Mouse (Mus musculus) T-helper 17 cell (primary cell): ENCODE data around the gene Wee1.

Source experiments
- in situ Hi-C, 2 experiments: fragments of 300-600 bp; cut with MboI, MseI; formaldehyde crosslinking; loops; 1 replicate in 1 of 2; 2 replicates in 1 of 2; pipeline ENCODE4 v1.15.1; 2025; ENCODE audit warnings: high pct_unique_total_duplicates in 2 of 2

Wee1 gene

GRCm38 (mm10) chr7:110122565-110123422, 948 bp downstream of the Wee1 start:
- in situ Hi-C loops, result no loop called here

GRCm38 (mm10) chr7:110123844-110124555, 2.2 kb downstream of the Wee1 start:
- in situ Hi-C loops, result no loop called here

GRCm38 (mm10) chr7:110128566-110128965, 6.7 kb downstream of the Wee1 start:
- in situ Hi-C loops, result no loop called here

- in situ Hi-C loops, result loop anchor here in 1 of 2 experiments (10.0 kb wide), 1 partner anchor 363 kb away; no protein-coding TSS in a partner anchor
These were observed 10.4 kb downstream of the Wee1 start for GRCm38 (mm10) chr7:110132272-110132671.

- in situ Hi-C loops, result loop anchor here in 1 of 2 experiments (10.0 kb wide), 1 partner anchor 361 kb away; no protein-coding TSS in a partner anchor
These were observed 12.1 kb downstream of the Wee1 start for GRCm38 (mm10) chr7:110133988-110134387.

DNA sequence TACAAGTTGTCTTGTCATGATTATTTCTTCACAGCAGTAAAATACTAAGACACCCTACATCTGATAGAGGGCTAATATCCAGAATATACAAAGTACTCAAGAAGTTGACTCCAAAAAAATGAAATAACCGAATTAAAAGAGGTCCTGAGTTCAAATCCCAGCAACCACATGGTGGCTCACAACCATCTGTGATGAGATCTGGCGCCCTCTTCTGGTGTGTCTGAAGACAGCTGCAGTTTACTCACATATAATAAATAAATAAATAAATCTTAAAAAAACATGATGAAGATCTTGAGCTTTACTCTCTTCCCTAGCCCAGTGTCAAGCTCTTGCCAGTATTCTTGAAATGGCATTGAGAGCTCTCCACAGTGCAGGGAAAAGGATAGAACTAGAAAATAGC, 16.7 kb downstream of the Wee1 start:
- in situ Hi-C loops, result loop anchor here in 1 of 2 experiments (10.0 kb wide), 1 partner anchor 356 kb away; no protein-coding TSS in a partner anchor

DNA sequence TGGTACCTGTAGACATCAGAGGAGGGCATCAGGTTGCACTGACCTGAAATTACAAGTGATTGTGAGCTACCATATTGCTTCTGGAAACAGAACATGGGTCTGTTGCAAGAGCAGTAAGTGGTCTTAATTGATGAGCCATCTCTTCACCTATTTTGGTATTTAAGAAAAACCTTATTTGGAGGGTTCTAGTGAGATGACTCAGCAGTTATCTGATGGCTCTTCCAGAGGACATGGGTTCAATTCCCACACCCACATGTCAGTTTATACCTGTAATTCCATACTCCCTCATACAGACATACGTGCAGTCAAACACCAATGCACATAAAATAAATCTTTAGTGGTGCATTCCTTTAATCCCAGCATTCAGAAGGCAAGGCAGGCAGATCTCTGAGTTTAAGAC, 22.0 kb downstream of the Wee1 start:
- in situ Hi-C loops, result no loop called here

DNA sequence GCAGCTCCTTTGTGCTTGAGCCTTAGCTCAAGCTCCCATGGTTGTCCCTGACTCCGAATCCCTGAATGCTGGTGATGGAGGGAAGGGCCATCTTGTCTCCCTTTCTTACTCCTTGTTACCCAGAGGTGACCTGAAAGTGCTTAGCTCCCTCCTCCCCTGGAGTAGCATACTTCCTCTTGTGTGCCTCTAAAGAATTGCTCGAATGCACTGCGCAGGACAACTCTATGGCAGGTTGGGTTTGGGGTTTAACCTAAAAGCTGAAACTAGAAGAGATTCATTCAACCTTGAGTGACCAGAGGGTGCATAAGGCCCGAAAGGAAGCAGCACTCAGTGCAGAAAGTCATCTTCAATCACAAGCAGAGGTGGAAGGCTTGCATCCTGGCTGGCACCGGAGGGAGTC, 31.0 kb downstream of the Wee1 start:
- in situ Hi-C loops, result no loop called here

DNA sequence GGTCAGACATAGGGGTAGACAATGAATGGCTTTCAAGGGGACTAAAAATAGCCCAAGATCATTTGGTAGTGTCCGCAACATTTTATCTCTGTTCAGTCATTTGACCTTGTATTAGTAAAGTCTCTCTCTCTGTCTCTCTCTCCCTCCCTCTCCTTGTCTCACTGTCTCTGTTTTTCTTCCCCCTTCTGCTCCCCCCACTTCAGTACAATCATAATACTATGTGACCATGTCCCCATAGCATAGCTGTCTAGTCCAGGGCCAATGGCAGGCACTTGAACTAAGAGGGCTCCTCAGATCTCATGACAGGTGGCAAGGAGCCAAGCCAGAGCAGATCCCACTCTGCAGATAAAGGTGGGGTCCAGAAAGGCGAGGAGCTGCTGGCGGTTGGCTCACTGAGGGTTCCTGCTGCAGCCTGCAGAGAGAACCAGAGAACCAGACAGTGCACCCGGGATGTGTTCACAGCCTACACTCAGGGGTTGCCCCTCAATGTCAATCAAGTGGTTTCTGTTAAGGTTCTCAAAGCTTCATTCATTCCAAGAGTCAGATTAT, 34.9 kb downstream of the Wee1 start:
- in situ Hi-C loops, result loop anchor here in 1 of 2 experiments (5.0 kb wide), 1 partner anchor 471 kb away; the partner anchor contains the start of gene Adm

- in situ Hi-C loops, result loop anchor here in 1 of 2 experiments (5.0 kb wide), 1 partner anchor 470 kb away; the partner anchor contains the start of gene Adm
These were observed 35.5 kb downstream of the Wee1 start for GRCm38 (mm10) chr7:110157261-110157910.

- in situ Hi-C loops, result loop anchor here in 1 of 2 experiments (5.0 kb wide), 1 partner anchor 469 kb away; the partner anchor contains the start of gene Adm
These were observed 36.2 kb downstream of the Wee1 start for GRCm38 (mm10) chr7:110158073-110158472.

DNA sequence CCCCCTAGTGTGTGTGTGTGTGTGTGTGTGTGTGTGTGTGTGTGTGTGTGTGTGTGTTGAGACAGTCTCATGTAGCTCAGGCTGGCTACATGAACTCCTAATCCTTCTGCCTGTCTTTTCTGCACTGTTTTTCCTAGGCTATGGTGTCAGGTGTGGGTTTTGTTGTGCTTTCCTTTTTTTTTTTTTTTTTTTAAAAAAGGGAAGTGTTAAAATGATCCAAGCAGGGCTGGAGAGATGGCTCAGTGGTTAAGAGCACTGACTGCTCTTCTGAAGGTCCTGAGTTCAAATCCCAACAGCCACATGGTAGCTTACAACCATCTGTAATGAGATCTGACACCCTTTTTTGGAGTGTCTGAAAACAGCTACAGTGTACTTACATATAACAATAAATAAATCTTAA, 38.3 kb downstream of the Wee1 start:
- in situ Hi-C loops, result loop anchor here (10.0 kb wide), 2 partner anchors 275 to 465 kb away; partner anchors contain the start of gene Adm (in 1 of the 2)

DNA sequence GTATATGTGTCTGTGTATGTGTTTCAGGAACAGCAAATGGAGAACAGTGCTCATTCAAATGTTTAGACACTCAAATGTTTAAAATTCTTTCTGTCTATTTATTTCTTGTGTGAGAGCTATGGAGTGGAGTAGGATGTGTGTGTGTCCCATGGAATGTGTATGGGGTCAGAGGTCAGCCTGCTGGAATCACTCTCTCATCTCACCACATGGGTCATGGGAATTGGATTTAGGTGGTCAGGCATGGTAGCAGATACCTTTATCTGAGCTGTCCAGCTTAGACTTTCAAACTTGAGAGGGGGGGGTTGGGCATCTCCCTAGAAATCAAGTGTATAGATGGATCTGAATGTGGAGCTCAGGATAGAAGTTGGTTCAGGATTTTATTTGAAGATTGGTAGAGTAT, 38.8 kb downstream of the Wee1 start:
- in situ Hi-C loops, result loop anchor here (10.0 kb wide), 2 partner anchors 274 to 464 kb away; partner anchors contain the start of gene Adm (in 1 of the 2)

GRCm38 (mm10) chr7:110163024-110163423, 41.2 kb downstream of the Wee1 start:
- in situ Hi-C loops, result loop anchor here (10.0 kb wide), 2 partner anchors 272 to 462 kb away; partner anchors contain the start of gene Adm (in 1 of the 2)

DNA sequence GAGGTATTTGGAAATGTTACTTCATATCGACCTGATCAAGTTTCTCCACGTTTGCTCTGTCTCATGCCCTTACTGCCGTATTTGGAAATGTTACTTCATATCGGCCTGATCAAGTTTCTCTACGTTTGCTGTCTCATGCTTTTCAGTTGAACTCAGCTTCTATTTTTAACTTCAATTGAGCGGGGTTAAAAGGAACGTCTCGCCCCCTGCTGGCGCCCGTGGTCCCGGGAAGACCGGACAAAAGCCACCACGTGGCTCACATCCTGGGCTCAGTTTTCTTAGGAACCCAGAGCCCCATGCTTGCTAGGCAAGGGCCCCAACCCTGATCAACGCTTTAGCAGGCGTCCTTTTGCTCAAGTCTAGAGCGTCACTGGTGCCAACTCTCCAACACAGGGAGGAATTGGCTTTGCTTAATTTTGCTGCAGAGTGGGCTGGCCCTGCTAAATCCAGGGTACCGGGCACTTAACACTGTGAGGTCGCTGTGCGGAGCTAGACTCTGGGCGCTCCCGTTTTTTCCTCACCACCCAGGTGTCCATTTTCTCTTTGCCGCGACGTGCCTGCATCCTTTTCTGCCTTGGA, 42.3 kb downstream of the Wee1 start:
- in situ Hi-C loops, result loop anchor here (10.0 kb wide), 2 partner anchors 271 to 461 kb away; partner anchors contain the start of gene Adm (in 1 of the 2)

DNA sequence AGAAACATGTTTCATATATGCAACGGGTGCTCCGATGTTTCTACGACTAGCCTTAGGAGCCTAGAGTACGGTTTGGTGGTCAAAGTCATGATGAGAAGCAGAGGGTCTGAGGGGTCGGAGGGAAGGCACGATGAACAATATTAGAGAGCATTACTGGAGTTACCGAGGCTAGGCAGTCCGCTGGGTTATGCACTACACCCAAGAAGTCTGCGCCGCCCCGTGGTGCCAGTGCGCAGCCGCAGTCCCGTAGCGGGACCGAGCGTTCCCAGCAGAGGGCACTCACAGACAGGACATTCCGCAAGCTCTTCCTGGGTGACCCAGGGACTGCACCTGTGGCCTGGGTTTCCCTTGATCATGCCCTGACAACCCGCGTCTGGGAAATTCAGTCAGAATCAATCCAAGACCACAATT, 42.9 kb downstream of the Wee1 start:
- in situ Hi-C loops, result loop anchor here (5.0 to 10.0 kb wide), 5 partner anchors 58 to 460 kb away; partner anchors contain the start of genes Adm (in 1 of the 2) and Swap70 (in 1 of the 2)

DNA sequence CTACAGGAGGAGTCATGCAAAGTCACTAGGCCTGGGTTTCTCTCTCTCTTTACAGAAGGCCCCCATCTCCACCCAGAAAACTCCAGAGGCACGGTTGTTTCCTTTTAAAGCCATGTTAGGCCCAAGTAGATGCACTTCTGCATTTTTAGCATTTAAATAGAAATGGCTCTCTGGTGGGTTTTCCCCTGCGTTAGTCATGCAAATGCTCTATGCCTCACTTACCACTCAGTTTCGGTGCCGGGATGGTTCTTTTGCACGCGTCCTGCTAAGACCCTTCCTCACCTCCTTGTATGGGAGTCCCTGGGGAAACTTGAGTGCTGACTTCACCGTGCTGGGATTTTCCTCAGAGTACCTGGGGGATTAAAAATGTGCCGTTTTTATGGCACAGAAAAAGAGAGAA, 44.4 kb downstream of the Wee1 start:
- in situ Hi-C loops, result loop anchor here (5.0 to 10.0 kb wide), 5 partner anchors 56 to 459 kb away; partner anchors contain the start of genes Adm (in 1 of the 2) and Swap70 (in 1 of the 2)

- in situ Hi-C loops, result no loop called here
These were observed 57.4 kb downstream of the Wee1 start for GRCm38 (mm10) chr7:110179208-110179607.

DNA sequence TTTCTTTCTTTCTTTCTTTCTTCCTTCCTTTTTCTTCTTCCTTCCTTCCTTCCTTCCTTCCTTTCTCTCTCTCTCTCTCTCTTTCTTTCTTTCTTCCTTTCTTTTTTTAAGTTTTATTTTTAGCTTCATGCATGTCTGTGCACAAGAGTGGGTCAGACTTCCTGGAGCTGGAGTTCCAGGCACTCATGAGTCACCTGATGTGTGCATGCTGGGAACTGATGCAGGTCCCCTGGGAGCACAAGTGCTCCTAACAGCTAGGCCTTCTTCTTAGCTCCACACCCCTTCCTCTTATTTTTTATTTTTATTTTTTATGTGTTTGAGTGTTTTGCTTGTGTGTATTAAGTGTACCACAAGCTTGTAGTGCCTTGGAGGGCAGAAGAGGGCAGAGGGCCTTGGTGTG, 58.8 kb downstream of the Wee1 start:
- in situ Hi-C loops, result no loop called here

GRCm38 (mm10) chr7:110181446-110181845, 59.6 kb downstream of the Wee1 start:
- in situ Hi-C loops, result no loop called here
